Mouse (Mus musculus) E14TG2a.4 (cell line): ENCODE results near the gene Pak6.

Experiments
- CTCF ChIP-seq: conservative IDR thresholded peaks from 2 replicates; pipeline ENCODE4 v1.5.1; 2014; ENCODE audit warnings: low read length
- NANOG ChIP-seq: IDR thresholded peaks from 2 replicates; pipeline ENCODE4 v1.6.1; 2014; ENCODE audit warnings: borderline replicate concordance, low read length, mixed read lengths
- POU5F1 ChIP-seq: IDR thresholded peaks from 2 replicates; pipeline ENCODE4 v1.6.1; 2014; ENCODE audit warnings: low read length, borderline replicate concordance

DNA sequence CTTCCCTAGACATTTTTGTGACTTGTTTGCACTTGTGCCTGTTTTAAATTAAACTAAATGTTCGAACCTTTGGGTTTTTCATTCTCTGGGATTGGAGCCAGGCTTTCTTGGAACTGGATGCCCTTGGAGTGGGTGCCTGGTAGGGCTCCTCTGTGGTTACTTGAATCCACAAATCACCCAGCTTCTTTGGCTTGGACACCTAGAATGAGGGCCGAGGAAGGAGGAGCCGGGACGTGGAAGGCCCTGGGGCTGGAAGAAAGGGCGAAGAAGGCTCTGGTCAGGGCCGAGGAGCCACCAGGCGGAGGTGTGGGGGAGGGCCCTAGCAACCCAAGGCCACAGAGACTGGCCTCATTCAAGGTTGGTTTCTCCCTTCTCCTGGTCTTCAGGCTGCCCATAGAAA lies 34.9 kb downstream of the Pak6 start:
- no peak for TF ChIP-seq CTCF
- no peak for TF ChIP-seq POU5F1
- no peak for TF ChIP-seq NANOG
